Mouse (Mus musculus): ENCODE results near the gene Atat1. TPM values are rescaled to one million over a fixed set of nuclear protein-coding genes. Genes with fewer than 3 reads are reported as not detected.
A peak's percentile ranks its signal among the peaks of the same experiment; 100 is the strongest.

Atat1 gene
- polyA plus RNA-seq, 1 experiment from 2014 or later = 503 TPM

- WGBS = 94% methylated on average over 8 of the region's 8 CpGs
- peak overlapping the region; percentile 91 for H3K4me2 ChIP-seq (ENCODE audit: low read length)
- no peaks in the 10 kb centered on the region for H3K27me3 ChIP-seq (ENCODE audit: control insufficient read depth, insufficient read depth, low read length)
- peak overlapping the region; percentile 79 for H3K4me3 ChIP-seq (replicated peaks; ENCODE audit: low read depth, low read length)
- no peaks in the 10 kb centered on the region for H3K9me3 ChIP-seq (ENCODE audit: control insufficient read depth, low read length)
- DNase-seq (no peak), ATAC-seq (ENCODE audit: low FRiP score, low TSS enrichment) (no peak)
- no peak overlapping the region for H3K27ac ChIP-seq (replicated peaks; ENCODE audit: low read depth, low read length)
- H3K9ac ChIP-seq (replicated peaks; ENCODE audit: low read length) = peak overlapping the region; percentile 93
- peaks cover 44% of the 10 kb centered on the region for H3K4me1 ChIP-seq (ENCODE audit: control insufficient read depth, insufficient read depth, low read length)
- H3K36me3 ChIP-seq (ENCODE audit: control insufficient read depth, insufficient read depth, low read length) = peaks cover 33% of the 10 kb centered on the region
Observed at GRCm38 (mm10) chr17:35870884-35871696, 38.8 kb downstream of the Atat1 start.

- no peak for DNase-seq
- Histone ChIP-seq H3K9ac (replicated peaks; ENCODE audit: low read length) (peak overlapping the region; percentile 93), H3K36me3 (ENCODE audit: control insufficient read depth, insufficient read depth, low read length) (peaks cover 27% of the 10 kb centered on the region), H3K4me1 (ENCODE audit: control insufficient read depth, insufficient read depth, low read length) (peaks cover 44% of the 10 kb centered on the region), H3K4me2 (ENCODE audit: low read length) (peak overlapping the region; percentile 91), H3K27ac (replicated peaks; ENCODE audit: low read depth, low read length) (peak overlapping the region; percentile 43; the same call in 1 of the 2 replicates), H3K9me3 (ENCODE audit: control insufficient read depth, low read length) (no peaks in the 10 kb centered on the region), H3K27me3 (ENCODE audit: control insufficient read depth, insufficient read depth, low read length) (no peaks in the 10 kb centered on the region), H3K4me3 (replicated peaks; ENCODE audit: low read depth, low read length) (peak overlapping the region; percentile 79)
- ATAC-seq (ENCODE audit: low FRiP score, low TSS enrichment) = no peak
- 75% methylated on average over 9 of the region's 9 CpGs for WGBS
Observed at GRCm38 (mm10) chr17:35870151-35870883, 39.6 kb downstream of the Atat1 start.

- Histone ChIP-seq H3K4me3 (replicated peaks; ENCODE audit: low read depth, low read length) (peak overlapping the region; percentile 79), H3K27me3 (ENCODE audit: control insufficient read depth, insufficient read depth, low read length) (no peaks in the 10 kb centered on the region), H3K4me2 (ENCODE audit: low read length) (peak overlapping the region; percentile 91), H3K27ac (replicated peaks; ENCODE audit: low read depth, low read length) (0 out of 2 replicates have a peak overlapping the region, but pooled peaks have one; percentile 43), H3K36me3 (ENCODE audit: control insufficient read depth, insufficient read depth, low read length) (peaks cover 19% of the 10 kb centered on the region), H3K9me3 (ENCODE audit: control insufficient read depth, low read length) (no peaks in the 10 kb centered on the region), H3K4me1 (ENCODE audit: control insufficient read depth, insufficient read depth, low read length) (peaks cover 51% of the 10 kb centered on the region), H3K9ac (replicated peaks; ENCODE audit: low read length) (peak overlapping the region; percentile 93)
- DNase-seq (peak; percentile 37), ATAC-seq (ENCODE audit: low FRiP score, low TSS enrichment) (no peak)
- WGBS = 3% methylated on average over 7 of the region's 7 CpGs
Observed at GRCm38 (mm10) chr17:35869346-35870067, 40.4 kb downstream of the Atat1 start.

- Histone ChIP-seq H3K4me1 (ENCODE audit: control insufficient read depth, insufficient read depth, low read length) (peaks cover 52% of the 10 kb centered on the region), H3K4me3 (replicated peaks; ENCODE audit: low read depth, low read length) (peak overlapping the region; percentile 79), H3K4me2 (ENCODE audit: low read length) (peak overlapping the region; percentile 91), H3K27ac (replicated peaks; ENCODE audit: low read depth, low read length) (0 out of 2 replicates have a peak overlapping the region, but pooled peaks have one; percentile 43), H3K36me3 (ENCODE audit: control insufficient read depth, insufficient read depth, low read length) (peaks cover 13% of the 10 kb centered on the region), H3K27me3 (ENCODE audit: control insufficient read depth, insufficient read depth, low read length) (no peaks in the 10 kb centered on the region), H3K9me3 (ENCODE audit: control insufficient read depth, low read length) (no peaks in the 10 kb centered on the region), H3K9ac (replicated peaks; ENCODE audit: low read length) (peak overlapping the region; percentile 93)
- WGBS = 4% methylated on average over 7 of the region's 7 CpGs
- DNase-seq = no peak
- ATAC-seq (ENCODE audit: low FRiP score, low TSS enrichment) = no peak
Observed at GRCm38 (mm10) chr17:35868961-35869345, 40.9 kb downstream of the Atat1 start.

GRCm38 (mm10) chr17:35868165-35868820, 41.6 kb downstream of the Atat1 start:
- H3K27me3 ChIP-seq (ENCODE audit: control insufficient read depth, insufficient read depth, low read length) = no peaks in the 10 kb centered on the region
- H3K4me1 ChIP-seq (ENCODE audit: control insufficient read depth, insufficient read depth, low read length) = peaks cover 52% of the 10 kb centered on the region
- peak overlapping the region; percentile 91 for H3K4me2 ChIP-seq (ENCODE audit: low read length)
- ATAC-seq (ENCODE audit: low FRiP score, low TSS enrichment) (no peak), DNase-seq (no peak)
- peak overlapping the region; percentile 93 for H3K9ac ChIP-seq (replicated peaks; ENCODE audit: low read length)
- peak overlapping the region; percentile 79 for H3K4me3 ChIP-seq (replicated peaks; ENCODE audit: low read depth, low read length)
- WGBS = 32% methylated on average over 17 of the region's 17 CpGs
- H3K9me3 ChIP-seq (ENCODE audit: control insufficient read depth, low read length) = no peaks in the 10 kb centered on the region
- H3K27ac ChIP-seq (replicated peaks; ENCODE audit: low read depth, low read length) = peak overlapping the region; percentile 97
- H3K36me3 ChIP-seq (ENCODE audit: control insufficient read depth, insufficient read depth, low read length) = peaks cover 7% of the 10 kb centered on the region; the same call in 1 of the 2 replicates

GRCm38 (mm10) chr17:35866911-35867890, 42.7 kb downstream of the Atat1 start:
- peaks cover 46% of the 10 kb centered on the region for H3K4me1 ChIP-seq (ENCODE audit: control insufficient read depth, insufficient read depth, low read length)
- no peak for ATAC-seq (ENCODE audit: low FRiP score, low TSS enrichment)
- 7% methylated on average over 26 of the region's 26 CpGs for WGBS

GRCm38 (mm10) chr17:35866281-35866831, 43.5 kb downstream of the Atat1 start:
- H3K4me3 ChIP-seq (replicated peaks; ENCODE audit: low read depth, low read length) = peak overlapping the region; percentile 79
- no peaks in the 10 kb centered on the region for H3K9me3 ChIP-seq (ENCODE audit: control insufficient read depth, low read length)
- peaks cover 3% of the 10 kb centered on the region; the same call in 1 of the 2 replicates for H3K36me3 ChIP-seq (ENCODE audit: control insufficient read depth, insufficient read depth, low read length)
- WGBS = under 1% methylated on average over 31 of the region's 38 CpGs
- no peaks in the 10 kb centered on the region for H3K27me3 ChIP-seq (ENCODE audit: control insufficient read depth, insufficient read depth, low read length)
- peak overlapping the region; percentile 91 for H3K4me2 ChIP-seq (ENCODE audit: low read length)
- H3K27ac ChIP-seq (replicated peaks; ENCODE audit: low read depth, low read length) = peak overlapping the region; percentile 97
- H3K4me1 ChIP-seq (ENCODE audit: control insufficient read depth, insufficient read depth, low read length) = peaks cover 42% of the 10 kb centered on the region
- DNase-seq = peak; percentile 79
- ATAC-seq (ENCODE audit: low FRiP score, low TSS enrichment) = peak; percentile 29
- H3K9ac ChIP-seq (replicated peaks; ENCODE audit: low read length) = peak overlapping the region; percentile 93

More at GRCm38 (mm10) chr17:35866911-35867890, 42.7 kb downstream of the Atat1 start:
- H3K4me3 ChIP-seq (replicated peaks; ENCODE audit: low read depth, low read length) = peak overlapping the region; percentile 79
- peak overlapping the region; percentile 91 for H3K4me2 ChIP-seq (ENCODE audit: low read length)
- H3K27ac ChIP-seq (replicated peaks; ENCODE audit: low read depth, low read length) = peak overlapping the region; percentile 97
- no peaks in the 10 kb centered on the region for H3K27me3 ChIP-seq (ENCODE audit: control insufficient read depth, insufficient read depth, low read length)
- no peaks in the 10 kb centered on the region for H3K9me3 ChIP-seq (ENCODE audit: control insufficient read depth, low read length)
- peaks cover 4% of the 10 kb centered on the region; the same call in 1 of the 2 replicates for H3K36me3 ChIP-seq (ENCODE audit: control insufficient read depth, insufficient read depth, low read length)
- peak; percentile 55 for DNase-seq
- H3K9ac ChIP-seq (replicated peaks; ENCODE audit: low read length) = peak overlapping the region; percentile 93
